Mouse (Mus musculus): ENCODE results near the gene Luc7l2.
"Not testable (repeated sequence)": the region's sequence is repeated elsewhere in the genome, so short reads cannot be mapped to it uniquely, and the experiment has no call there.

Luc7l2 gene

DNA sequence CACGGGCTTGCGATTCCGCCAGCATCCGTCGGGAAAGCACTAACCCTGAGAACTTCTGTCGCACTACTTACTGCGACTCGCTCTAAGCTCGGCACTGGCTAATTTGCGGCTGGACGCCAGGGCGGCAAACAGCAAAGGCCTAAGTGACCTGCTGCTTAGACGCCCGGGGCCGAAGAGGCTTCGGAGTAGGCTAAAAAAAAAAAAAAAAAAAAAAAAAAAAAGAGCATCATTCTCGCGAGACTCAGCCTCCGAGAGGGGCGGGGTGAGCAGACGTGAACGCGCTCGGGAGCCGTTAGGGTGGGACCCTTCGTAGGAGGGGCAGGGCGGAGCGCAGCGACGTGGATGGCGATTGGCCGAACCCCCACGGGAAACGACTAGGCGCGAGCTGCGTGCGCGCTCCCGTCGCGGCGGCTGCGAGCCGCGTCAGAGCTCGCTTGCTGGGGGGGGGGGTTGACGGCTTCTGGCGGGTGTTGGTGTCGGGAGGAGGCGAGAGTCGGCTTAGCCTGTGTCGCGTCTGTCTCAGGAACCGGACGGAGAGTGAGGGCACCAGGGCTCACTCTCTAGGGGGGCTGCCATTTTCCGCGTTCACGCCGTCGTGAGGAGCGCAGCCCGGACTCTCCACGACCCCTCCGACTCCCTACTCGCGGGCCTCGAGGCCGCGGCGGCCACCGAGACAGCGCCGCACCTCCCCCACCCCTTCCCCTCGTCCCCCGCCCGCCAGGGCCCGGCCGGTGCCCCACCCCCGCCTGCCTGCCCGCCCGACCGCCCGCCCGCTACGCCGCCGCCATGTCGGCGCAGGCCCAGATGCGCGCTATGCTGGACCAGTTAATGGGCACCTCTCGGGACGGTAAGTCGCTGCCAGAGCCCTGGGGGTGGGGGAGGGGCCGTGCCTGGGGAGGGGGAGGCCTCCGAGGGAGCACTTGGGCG lies at the start of gene Luc7l2:
Gene Luc7l2 (plus strand): TSS at position 273 of the 927 bp plus-strand sequence.
- DNase-seq (ENCODE audit: low read depth, low spot score): peak; percentile 99

DNA sequence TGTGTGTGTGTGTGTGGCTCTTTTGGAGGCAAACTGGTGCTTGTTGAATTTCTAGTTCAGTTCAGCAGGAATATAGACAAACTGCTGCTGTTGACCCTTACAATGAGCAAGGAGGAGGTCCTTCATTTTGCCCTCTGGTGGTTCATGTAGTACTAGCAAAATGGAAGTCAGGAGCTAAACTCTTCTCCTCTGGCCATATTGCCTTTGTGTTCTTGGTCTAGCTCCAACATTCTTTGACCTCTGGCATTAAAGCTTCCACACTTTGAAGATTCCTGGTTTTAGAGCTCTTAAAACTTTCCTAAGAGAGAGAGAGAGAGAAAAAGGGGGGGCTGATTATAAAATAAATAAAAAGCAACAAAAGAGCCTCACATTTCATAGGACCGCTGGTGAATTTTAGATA lies 39.0 kb upstream of the Luc7l2 start:
- DNase-seq (ENCODE audit: low read depth, low spot score): no peak

DNA sequence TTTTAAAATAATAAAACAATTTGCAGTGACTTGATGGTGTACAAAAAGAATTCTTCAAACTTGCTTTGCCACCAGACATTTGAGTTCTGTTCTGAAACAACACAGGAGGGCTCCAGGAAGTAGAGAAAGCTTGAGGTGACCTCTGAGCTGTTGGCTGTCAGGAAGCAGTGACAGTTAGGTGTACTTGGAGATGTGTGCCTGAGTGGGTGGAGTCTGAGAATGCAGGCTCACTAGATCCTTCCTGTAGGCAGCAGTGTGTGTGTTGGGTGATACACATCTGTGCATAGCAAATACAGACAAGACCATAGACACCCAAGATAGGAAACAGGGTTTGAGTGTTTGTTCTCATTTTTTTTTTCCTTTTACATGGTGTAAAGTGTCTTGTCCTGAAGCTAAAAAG lies 38.3 kb upstream of the Luc7l2 start:
- DNase-seq (ENCODE audit: low read depth, low spot score): peak; percentile 53

DNA sequence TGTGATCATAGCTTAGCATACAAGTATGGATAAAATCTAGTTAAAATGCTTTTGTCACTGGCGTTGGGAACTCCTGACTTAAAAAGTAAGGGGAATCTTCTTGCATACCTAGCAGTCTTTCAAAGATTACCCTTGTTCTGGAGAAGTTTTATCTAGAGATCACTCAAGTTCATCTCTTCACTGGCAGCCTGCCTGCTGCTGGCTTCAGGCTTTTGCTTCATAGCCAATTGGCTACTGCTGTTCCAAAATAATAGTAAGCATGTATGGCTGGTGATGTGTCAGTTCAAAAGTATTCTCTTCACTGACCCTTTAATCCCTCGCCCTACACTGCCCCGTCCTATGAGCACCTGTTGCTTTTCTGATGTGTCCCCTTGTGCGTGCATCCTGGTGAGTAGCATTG lies 35.9 kb upstream of the Luc7l2 start:
- no peak for DNase-seq (ENCODE audit: low read depth, low spot score)

DNA sequence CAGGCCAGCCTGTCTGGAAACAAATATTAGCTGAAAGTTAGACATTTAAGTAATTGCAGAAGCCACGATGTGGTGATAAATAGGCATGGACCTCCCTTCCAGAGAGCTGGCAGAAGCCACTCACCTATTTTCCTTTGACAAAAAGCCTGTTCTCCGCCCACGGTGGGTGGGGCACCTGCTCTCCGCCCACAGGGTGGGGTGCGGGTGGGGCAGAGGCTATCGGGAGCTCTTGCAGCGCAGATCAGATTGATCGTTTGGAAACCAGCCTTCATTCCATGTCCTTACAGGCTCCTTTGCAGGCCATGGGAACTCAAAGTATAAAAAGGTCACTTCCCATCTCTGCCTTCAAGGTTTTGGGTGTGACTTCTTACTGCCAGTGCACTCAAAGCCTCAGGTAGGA lies 27.3 kb upstream of the Luc7l2 start:
- DNase-seq (ENCODE audit: low read depth, low spot score): peak; percentile 33

DNA sequence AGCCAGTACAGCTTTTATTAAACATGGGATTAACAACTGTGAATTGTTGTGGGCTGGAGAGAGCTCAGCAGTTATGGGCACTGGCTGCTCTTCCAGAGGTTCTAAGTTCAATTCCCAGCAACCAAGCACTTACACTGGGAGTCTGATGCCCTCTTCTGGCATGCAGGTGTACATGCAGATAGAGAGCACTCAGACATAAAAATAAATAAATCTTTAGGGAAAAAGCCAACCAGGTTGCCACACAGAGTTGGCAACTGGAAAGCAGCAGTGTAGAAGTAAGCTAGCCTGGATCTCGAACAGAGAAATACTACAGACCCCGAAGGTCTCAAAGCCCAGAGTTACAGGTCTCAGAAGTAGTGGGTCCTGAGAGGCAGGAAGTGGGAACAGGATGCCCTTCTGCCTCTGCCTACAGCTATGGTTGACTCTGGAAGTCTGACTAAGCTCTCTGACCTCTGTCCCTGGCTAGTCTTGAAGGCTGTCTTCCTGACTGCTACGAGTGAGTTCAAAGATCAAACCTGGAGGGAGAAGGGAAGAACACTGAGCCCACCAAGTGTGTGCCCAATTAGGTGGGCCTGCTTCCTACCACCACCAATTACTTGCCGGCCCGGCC lies 19.8 kb upstream of the Luc7l2 start:
- DNase-seq (ENCODE audit: low read depth, low spot score): peak; percentile 69

DNA sequence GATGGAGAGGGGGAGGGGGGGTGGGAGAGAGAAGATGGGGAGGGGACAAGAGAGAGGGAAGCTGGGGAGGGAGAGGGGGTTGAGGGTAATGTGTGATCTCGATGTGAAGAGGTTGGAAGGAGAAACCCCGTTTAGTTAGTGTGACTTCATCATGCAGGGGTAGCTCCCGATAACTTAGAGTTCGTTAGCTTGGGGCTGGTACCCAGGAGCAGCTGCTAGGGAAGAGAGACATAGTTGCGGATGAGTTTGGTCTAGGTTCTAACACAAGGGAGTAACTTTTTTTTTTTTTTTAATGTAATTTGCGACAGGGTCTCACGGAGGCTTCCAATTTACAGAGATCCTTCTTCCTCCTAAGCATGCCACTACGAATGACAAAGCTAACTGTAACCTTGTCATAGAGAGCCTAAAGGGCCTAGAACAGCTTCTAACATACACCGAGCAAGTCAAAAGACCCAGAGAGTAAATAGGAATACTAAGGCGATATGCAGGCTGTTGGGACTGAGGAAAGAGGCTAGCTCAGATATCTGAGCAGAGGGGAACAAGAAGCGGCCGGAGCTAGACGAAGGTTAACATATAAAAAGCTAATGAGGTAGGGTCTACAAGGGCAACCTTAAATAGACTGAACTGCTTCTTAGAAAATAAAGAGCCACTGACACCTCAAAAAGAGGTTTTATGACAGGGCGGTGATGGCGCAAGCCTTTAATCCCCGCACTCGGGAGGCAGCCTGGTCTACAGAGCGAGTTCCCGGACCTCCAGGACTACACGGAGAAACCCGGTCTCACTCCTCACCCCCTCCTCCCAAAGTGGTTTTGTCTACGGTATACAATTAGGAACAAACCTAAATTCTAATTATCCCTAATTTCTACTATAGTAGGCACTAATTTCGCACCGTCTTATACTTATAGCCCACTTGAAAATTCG lies 18.4 kb upstream of the Luc7l2 start:
- peak; percentile 26 for DNase-seq (ENCODE audit: low read depth, low spot score)

DNA sequence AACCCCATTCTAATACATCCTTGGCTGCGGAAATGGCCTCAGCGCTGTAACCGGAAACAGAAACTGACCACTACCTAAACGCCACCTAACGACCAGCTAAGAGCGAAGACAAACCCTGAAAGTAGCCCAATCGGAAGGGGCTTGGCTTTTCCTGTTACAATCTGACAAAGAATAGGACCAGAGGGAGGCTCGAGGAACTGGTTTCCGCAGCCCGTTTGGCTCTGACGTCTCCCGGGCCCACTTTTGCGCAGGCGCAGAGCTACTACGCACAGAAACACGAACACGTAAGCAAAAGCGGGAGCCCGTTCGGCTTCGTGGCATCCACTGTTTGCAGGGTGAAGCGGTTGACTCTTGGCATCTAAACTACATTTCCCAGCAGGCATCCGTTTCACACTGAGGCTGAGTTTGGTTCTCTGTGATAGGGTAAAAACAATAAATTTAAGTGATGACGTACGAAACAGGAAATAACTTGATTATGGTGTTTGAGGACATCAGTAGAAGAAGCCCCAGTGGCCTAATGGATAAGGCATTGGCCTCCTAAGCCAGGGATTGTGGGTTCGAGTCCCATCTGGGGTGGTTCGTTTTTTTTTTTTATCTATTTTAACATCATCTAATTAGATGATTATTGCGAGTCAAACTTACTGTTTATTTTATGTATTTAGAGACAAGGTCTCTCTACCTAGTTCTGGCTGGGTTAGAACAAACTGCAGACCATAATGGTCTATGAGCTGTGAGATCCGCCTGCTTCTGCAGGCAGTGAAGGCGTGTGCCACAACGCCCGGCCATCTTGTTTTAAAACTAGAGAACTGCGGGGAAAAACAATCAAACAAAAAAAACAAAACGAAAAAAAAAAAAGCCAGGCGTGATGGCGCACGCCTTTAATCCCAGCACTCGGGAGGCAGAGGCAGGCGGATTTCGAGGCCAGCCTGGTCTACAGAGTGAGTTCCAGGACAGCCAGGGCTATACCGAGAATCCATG lies 17.4 kb upstream of the Luc7l2 start, which contains the start of gene Fmc1:
Gene Fmc1 (plus strand): TSS at position 75 of the 978 bp plus-strand sequence.
- peak; percentile 99 for DNase-seq (ENCODE audit: low read depth, low spot score)

DNA sequence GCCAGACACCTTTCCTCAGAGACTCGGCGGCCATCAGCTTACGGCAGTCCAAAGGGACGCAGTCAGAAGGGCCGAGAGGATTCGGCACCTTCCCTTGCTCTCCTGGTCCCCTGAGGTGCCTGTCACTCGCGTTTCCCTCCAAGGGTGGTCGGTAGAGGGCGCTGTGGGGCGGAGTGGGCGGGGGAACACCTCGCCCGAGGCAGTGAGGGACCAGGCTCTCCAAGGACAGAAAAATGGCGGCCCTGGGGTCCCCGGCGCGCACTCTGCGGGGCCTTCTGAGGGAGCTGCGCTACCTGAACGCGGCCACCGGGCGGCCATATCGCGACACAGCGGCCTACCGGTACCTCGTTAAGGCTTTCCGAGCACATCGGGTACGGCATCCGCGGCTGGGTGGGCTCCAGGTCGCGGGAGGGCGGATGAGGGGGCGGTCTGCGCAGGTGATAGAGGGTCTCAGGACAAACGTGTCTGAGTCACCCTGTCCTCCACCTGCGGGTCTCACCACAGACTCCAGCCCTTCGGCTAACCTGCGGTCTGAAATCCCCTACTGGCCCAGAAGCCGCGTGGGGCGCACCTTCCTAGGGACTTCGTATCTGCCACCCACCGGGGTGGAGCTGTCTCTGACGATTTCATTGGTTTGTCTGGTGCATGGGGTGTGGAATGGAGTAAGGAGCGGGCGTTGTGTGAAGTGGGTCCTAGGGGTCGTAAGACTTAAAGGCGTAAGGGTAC lies 16.3 kb upstream of the Luc7l2 start:
- DNase-seq (ENCODE audit: low read depth, low spot score): peak; percentile 98

DNA sequence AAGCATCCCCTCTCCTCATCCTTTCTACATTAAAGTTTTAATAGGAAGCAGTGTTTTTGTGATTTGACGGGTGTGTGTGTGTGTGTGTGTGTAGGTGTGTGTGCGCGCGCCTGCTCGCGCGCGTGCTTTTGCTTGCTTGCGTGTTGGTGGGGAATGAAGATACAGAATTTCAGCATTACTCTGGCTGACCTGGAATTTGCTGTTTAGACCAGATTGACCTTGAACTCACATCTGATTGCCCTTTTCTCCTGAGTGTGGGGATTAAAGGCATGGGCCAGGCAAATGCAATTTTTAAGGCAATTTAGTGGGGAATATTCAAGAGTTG lies 15.8 kb upstream of the Luc7l2 start:
- no peak for DNase-seq (ENCODE audit: low read depth, low spot score)

DNA sequence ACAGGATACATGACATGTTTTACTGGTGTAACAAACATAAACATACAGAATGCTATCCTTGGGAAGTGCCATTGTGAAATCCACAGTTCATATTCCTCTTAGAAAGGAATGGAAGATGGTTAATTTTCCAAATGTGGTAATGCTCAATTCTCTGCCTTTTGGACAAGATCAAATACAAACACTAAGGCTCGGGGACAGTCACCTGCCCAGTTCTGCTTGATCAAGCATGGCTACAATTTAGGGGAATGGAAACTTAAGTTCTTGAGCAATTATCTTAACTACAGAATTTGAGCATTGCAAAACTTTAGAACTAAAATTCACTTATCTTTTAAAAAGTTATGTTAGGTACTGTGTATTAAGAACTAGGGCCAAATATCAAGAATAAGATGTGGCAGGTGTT lies 15.3 kb upstream of the Luc7l2 start:
- DNase-seq (ENCODE audit: low read depth, low spot score): no peak

DNA sequence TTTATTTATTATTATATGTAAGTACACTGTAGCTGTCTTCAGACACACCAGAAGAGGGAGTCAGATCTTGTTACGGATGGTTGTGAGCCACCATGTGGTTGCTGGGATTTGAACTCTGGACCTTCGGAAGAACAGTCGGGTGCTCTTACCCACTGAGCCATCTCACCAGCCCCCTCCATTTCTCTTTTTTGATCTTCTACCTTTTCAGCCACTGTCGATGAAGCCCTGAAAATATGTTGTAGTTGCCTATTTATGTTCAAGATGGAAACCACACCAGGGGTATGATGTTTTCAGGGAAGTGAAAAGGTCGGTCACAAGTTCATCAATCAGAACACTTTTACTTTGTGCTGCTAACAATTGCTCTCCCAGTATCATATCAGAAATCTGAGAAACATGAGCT lies 7.0 kb upstream of the Luc7l2 start:
- not testable (repeated sequence) for DNase-seq (ENCODE audit: low read depth, low spot score)

DNA sequence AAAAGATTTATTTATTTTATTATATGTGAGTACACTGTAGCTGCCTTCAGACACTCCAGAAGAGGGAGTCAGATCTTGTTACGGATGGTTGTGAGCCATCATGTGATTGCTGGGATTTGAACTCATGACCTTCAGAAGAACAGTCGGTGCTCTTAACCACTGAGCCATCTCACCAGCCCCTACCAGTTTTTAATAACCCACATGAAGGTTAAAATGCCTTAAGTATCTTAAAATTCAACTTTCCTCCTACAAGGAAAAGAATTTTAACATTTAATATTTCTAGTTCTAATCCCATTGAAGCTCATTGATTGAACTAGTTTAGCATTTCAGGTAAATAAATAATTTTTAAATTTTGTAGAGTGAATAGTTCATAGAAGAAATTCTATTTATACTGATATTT lies 4.1 kb upstream of the Luc7l2 start:
- not testable (repeated sequence) for DNase-seq (ENCODE audit: low read depth, low spot score)

DNA sequence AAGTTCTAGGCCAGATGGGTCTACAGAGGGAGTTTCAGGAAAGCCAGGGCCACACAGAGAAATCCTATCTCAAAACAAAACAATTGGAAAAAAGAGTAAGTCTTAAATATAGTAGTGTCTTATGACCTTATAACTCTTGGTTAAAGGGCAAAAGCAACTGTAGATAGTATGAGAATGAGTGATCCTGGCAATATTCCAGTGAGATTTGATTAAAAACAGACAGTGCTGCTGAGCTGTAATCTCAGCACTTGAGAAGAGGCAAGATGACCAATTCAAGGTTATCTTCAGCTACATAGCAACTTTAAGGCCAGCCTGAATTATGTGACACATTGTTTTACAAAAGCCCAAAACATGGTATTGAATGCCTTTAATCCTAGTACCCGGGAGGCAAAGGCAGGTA lies 3.4 kb upstream of the Luc7l2 start:
- no peak for DNase-seq (ENCODE audit: low read depth, low spot score)

DNA sequence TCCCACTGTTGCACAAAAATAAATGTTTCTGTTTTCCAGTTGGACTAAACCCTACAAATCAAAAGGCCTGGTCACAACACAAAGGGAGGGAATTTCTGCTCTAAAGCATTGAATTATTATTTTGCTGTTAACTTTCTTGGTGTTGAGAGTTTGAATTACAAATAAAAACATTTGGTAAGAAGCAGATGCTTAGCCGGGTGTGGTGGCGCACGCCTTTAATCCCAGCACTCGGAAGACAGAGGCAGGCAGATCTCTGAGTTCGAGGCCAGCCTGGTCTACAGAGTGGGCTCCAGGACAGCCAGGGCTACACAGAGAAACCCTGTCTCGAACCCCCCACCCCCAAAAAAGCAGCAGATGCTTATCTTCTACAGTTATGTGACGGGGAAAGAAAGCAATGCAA lies 2.5 kb upstream of the Luc7l2 start:
- DNase-seq (ENCODE audit: low read depth, low spot score): not testable (repeated sequence)

DNA sequence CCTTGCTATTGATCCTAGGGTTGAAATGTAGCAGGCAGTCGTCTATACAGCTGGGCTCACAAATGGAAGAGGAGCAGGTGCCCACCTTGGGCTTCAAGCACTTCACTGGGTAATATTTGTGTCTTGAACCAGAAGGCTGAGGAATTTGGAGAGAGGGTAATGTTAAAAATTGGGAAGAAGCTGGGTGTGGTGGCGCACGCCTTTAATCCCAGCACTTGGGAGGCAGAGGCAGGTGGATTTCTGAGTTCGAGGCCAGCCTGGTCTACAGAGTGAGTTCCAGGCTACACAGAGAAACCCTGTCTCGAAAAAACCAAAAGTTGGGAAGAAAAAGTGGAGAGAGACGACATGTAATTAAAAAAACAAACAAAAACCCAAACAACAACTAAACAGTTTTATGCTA lies 1.3 kb upstream of the Luc7l2 start:
- DNase-seq (ENCODE audit: low read depth, low spot score): not testable (repeated sequence)

DNA sequence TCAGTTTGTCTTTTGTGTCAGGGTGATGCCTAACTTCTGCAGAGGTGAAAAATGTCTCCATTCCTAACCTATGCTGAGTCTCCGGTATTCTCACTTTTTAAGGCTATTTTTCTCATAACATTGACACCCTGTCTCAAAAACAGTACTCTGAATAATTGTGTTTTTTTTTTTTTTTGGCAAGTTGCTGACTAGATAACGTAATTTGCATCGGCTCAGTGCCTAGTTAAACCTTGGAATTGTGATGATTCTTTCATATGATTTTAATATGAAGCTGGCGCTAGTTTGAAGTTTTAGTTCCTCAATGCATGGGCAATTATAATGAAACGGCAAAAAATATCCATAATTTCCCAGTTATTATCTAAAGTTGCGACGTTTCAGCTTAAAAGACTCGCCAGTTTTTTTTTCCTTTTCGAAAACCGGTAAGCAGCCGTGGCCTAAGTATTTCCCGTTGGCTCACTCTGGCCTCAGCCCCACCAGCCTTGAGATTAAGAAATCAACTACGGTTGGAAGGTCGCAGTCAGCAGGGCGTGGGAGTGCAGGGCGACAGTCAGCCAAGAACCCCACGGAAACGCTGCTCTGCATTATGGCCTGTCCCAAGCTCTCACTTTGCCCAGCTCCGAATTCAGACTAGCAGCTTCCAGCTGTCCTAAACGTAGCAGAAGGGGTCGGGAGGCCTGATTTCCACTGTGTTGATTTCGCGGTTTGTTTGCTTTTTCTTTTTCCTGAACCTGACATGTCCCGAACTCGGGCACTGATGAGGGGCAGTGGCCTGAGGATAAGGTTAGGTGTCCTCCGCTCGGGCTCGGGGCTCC lies 678 bp upstream of the Luc7l2 start:
- DNase-seq (ENCODE audit: low read depth, low spot score): peak; percentile 73

DNA sequence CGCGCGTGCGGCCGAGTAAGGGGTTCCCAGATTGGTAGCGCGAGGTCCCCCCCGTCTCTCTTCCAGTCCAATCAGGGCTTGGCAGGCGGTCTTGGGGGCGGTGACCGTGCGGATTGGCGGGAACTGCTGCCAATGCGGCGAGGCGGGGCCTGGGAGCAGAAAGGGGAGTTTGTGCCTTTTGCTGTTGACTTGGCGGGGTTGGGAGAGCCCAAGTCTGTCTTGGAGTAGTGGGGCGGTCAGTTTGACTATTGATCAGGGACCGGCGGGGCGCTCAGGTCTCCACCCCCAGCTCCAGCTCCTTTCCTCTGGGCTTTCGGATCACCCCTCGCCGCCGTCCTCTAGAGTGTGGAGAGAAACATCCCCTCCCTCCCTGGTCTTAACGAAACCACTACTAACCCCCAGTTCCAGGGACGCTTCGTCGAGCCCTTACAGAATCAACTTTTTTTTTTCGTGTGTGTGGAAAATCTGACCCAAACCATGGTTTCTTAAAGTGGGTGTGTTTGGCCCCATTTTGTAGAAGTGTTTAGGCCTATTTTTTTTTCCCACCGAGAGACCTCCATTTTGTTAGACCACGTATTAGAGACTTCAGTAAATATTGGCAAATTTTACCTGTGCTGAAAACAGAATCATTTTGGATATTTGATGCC lies 978 bp downstream of the Luc7l2 start:
- peak; percentile 98 for DNase-seq (ENCODE audit: low read depth, low spot score)

DNA sequence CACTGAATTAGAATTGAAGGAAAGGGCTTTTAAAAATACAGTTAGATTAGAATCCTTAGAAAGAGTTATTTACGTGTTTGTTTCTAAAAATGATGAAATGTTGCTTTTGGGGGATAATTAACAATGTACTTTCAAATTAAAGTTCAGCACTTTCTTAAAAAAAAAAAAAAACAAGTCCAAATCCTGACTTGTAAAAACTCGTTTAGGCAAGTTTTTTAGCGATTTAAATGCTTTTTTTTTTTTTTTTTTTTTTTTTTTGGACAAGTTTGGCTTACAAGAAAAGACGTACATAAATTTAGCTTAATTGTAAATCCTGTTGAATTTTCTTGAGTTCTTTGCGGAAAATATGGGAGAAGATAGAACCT lies 1.5 kb downstream of the Luc7l2 start:
- no peak for DNase-seq (ENCODE audit: low read depth, low spot score)

All from CD4-positive, CD25-positive, alpha-beta regulatory T cell, adult 2 months (primary cell).